Mouse (Mus musculus) ovary, adult 2 months (tissue): ENCODE results near the gene Set. TPM values are rescaled to one million over a fixed set of nuclear protein-coding genes. Genes with fewer than 3 reads are reported as not detected.

Experiments
- polyA plus RNA-seq: library from polyadenylated mRNA; depleted of rRNA; stranded (reverse); fragments of >200 nt; gene quantifications from 2 replicates; pipeline ENCODE4 v1.2.3, GENCODE M21; 2012; rRNA removed

Gene Set
- 94.7 and 122 TPM in 2 replicates for polyA plus RNA-seq

GRCm38 (mm10) chr2:30057223-30057904 lies at the start of gene Set:
Set (plus strand) TSS chr2:30057378.

GRCm38 (mm10) chr2:30048699-30049388 lies 8.3 kb upstream of the Set start, which contains the start of gene Wdr34:
Wdr34 (minus strand) TSS chr2:30048881.

GRCm38 (mm10) chr2:30077502-30078348 lies 20.5 kb downstream of the Set start, which contains the start of gene Pkn3:
Pkn3 (plus strand) TSS chr2:30077684.

GRCm38 (mm10) chr2:30093471-30094207 lies 36.5 kb downstream of the Set start, which contains the start of gene Zdhhc12:
Zdhhc12 (minus strand) TSS chr2:30093648.

Other genes starting within 250 kb of the Set start
- 46.1 and 64.2 TPM in 2 replicates for gene Urm1, start 237.3 kb upstream of the Set start, polyA plus RNA-seq
- 49.5 and 50.9 TPM in 2 replicates for gene Cercam, start 188.2 kb upstream of the Set start, polyA plus RNA-seq
- 37.0 and 37.3 TPM in 2 replicates for gene Odf2, start 168.2 kb upstream of the Set start, polyA plus RNA-seq
- 16.1 and 26.0 TPM in 2 replicates for gene Gle1, start 122.0 kb upstream of the Set start, polyA plus RNA-seq
- 256 and 300 TPM in 2 replicates for gene Sptan1, start 91.8 kb upstream of the Set start, polyA plus RNA-seq
- 82.6 and 84.6 TPM in 2 replicates for gene Wdr34, start 8.5 kb upstream of the Set start, polyA plus RNA-seq
- gene Pkn3, start 20.3 kb downstream of the Set start, polyA plus RNA-seq = 12.3 and 17.6 TPM in 2 replicates
- gene Zdhhc12, start 36.3 kb downstream of the Set start, polyA plus RNA-seq = 122 and 132 TPM in 2 replicates
- 93.9 and 97.8 TPM in 2 replicates for gene Zer1, start 67.2 kb downstream of the Set start, polyA plus RNA-seq
- gene Tbc1d13, start 76.4 kb downstream of the Set start, polyA plus RNA-seq = 70.8 and 76.2 TPM in 2 replicates
- 153 and 202 TPM in 2 replicates for gene Endog, start 114.1 kb downstream of the Set start, polyA plus RNA-seq
- 40.3 and 45.0 TPM in 2 replicates for gene Spout1, start 121.1 kb downstream of the Set start, polyA plus RNA-seq
- 22.8 and 27.1 TPM in 2 replicates for gene Kyat1, start 148.5 kb downstream of the Set start, polyA plus RNA-seq
- gene Lrrc8a, start 180.3 kb downstream of the Set start, polyA plus RNA-seq = 37.6 and 50.6 TPM in 2 replicates
- 24.7 and 26.6 TPM in 2 replicates for gene Gm28035, start 183.2 kb downstream of the Set start, polyA plus RNA-seq
- gene Phyhd1, start 208.8 kb downstream of the Set start, polyA plus RNA-seq = 14.2 and 19.9 TPM in 2 replicates
- not detected in 2 replicates for gene Gm28038, start 223.7 kb downstream of the Set start, polyA plus RNA-seq
- gene Dolk, start 229.0 kb downstream of the Set start, polyA plus RNA-seq = 34.5 and 37.5 TPM in 2 replicates
- 61.6 and 69.2 TPM in 2 replicates for gene Nup188, start 229.0 kb downstream of the Set start, polyA plus RNA-seq